Mouse (Mus musculus): Measurements from ENCODE around the gene Gfy.

The Gfy gene

GRCm38 (mm10) chr7:45179469-45179868 lies at the start of gene Gfy:
Gene Gfy, minus strand, starts transcription at chr7:45179569.
- no peak for ATAC-seq (ENCODE audit: low TSS enrichment)

DNA sequence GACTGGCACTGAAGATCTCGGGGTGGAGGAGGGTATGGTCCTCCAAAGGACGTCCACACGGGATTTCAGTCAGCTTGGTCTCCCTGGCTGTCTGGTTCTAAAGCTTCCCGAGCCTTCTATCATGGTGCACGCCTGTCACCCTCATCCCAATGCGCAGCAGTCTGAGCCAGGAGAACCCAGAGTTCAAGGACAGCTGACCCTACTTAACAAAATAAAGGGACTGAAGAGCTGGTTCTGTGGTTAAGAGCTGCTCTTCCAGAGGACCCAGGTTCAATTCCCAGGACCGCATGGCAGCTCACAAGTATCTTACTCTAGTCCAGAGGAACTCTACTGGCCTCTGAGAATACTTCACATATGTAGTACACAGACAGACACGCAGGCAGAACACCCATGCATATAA lies 49.7 kb upstream of the Gfy start:
- ATAC-seq (ENCODE audit: low TSS enrichment): no peak

DNA sequence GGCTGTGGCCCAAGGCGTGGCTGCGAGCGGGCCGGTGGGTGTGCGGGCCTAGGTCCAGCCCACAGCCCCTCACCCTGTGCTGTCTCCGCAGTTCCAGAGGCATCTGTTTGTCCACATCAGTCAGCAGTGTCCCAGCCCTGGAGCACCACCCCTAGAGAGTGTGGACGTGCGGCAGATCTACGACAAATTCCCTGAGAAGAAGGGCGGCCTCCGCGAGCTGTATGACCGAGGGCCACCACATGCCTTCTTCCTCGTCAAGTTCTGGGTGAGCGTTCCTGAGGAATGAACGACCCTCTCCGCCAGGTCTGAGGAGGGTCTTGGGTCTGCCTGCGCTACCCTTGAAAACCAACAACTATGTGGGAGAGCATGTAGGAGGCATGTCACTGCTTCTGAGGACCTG lies 49.2 kb upstream of the Gfy start:
- ATAC-seq (ENCODE audit: low TSS enrichment): no peak

- no peak for ATAC-seq (ENCODE audit: low TSS enrichment)
Measured at GRCm38 (mm10) chr7:45226421-45226820, 47.1 kb upstream of the Gfy start.

DNA sequence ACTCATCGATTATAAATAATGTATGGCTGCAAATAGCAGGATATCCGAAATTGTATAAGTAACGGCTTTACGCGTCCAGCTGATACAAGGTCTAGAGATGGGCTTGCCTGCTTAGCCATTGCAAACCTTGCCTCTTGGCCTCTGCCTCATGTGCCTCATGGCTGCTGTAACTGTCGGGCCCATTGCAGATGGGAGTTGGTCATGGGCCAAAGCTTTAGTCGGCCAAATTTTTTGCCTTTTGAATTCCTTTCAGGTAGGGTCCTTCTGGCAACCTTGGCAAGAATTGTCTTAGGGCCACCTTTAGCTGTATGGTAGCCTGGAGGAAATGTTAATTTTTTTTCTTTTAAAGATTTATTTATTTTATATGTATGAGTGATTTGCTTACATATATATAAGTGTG lies 45.5 kb upstream of the Gfy start:
- no peak for ATAC-seq (ENCODE audit: low TSS enrichment)

GRCm38 (mm10) chr7:45221680-45222079 lies 42.3 kb upstream of the Gfy start:
- no peak for ATAC-seq (ENCODE audit: low TSS enrichment)

- no peak for ATAC-seq (ENCODE audit: low TSS enrichment)
Measured at GRCm38 (mm10) chr7:45216442-45217183, 37.2 kb upstream of the Gfy start.

DNA sequence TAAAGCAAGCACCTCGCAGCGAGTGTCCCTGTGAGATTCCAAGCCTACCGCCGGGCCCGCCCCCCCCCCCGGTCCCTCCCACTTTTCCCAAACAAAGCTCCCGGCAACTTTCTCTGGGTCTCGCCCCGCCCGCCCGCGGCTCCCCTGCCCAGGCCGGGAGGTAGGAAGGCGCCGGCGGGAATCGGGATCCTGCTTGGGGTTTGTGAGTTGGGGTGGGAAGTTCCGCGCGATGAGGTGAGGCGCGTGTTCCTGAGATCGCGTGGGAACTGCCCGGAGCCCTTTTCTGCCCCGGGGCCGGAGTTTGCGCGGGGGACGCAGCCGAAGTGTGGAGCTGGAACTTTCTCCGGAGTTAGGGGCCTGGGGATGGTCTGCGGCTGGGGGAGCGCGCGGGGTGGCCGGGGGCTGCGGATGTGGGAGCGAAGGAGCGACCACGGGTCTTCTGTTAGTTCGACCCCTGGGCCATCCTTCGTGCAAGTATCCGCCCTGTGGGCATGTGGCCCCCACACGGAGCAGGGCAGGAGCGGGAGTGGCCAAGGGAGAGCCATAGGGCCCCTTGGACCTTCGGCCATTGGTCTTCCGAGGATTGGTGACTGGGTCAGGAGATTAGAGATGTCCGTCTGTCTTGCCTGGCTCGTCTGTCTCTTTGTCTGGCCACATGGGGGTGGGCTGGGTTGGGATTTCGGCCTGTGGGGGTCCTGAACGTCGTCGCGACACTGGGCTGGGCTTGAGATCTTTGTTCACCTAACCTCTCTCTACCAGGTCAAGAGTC lies 36.5 kb upstream of the Gfy start, which contains the start of gene Tead2:
Tead2 (plus strand) TSS at position 81 of the 769 bp plus-strand sequence.
- ATAC-seq (ENCODE audit: low TSS enrichment): no peak

DNA sequence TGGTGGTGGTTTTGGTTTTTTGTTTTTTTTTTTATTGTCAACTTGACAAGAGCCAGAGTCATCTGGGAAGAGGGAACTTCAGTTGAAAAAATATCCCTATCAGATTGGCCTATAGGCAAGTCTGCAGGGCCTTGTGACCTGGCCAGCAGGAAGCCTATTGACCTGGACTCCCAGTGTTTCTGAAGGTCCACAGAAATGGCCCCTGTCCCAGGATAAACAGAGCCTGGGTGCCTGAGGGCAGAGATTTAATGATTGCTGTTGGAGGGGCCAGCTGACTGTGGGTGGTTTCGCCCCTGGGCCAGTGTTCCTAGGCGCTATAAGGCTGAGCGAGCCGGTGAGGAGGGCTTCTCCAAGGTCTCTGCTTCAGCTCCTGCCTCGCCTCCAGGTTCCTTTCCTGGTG lies 34.3 kb upstream of the Gfy start:
- no peak for ATAC-seq (ENCODE audit: low TSS enrichment)

DNA sequence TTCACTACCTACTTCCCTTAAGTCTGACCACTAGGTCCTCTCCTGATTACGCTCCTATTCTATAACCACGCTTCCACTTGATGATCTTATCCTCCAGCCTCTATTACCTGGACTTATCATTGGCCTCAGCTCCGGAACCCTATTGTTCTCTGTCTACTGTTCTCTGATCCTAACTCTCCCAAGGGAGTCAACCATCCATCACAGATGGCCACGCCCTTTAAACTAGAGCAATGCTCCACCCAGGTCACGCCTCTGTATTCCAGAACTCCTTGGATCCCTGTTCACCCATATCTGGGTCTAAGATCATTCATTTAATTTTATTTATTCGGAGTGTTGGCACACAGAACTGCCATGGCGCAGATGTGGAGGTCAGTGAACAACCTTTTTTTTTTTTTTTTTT lies 33.0 kb upstream of the Gfy start:
- no peak for ATAC-seq (ENCODE audit: low TSS enrichment)

DNA sequence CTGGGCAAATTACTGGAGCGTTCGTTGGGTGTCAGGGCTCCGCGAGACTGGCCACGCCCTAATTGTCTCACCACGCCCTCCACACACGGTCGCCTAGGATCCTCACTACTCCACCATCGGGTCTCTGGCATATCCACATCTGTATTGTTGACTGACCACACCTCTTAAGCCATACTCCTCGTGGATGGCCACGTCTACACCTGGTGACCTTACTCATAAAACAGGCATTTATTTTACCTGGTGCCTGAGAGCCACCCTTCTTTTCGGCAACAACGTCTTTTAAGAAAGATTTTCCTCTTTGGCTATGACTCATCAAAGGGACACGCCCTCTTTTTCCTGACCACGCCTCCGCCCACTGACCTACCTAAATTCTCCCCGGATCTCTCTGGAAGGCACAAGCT lies 32.5 kb upstream of the Gfy start, which contains the start of gene Dkkl1:
Dkkl1 (minus strand) TSS at position 297 of the 401 bp plus-strand sequence.
- ATAC-seq (ENCODE audit: low TSS enrichment): peak; percentile 50; the same call in 1 of the 2 replicates

GRCm38 (mm10) chr7:45211070-45211469 lies 31.7 kb upstream of the Gfy start:
- ATAC-seq (ENCODE audit: low TSS enrichment): no peak

DNA sequence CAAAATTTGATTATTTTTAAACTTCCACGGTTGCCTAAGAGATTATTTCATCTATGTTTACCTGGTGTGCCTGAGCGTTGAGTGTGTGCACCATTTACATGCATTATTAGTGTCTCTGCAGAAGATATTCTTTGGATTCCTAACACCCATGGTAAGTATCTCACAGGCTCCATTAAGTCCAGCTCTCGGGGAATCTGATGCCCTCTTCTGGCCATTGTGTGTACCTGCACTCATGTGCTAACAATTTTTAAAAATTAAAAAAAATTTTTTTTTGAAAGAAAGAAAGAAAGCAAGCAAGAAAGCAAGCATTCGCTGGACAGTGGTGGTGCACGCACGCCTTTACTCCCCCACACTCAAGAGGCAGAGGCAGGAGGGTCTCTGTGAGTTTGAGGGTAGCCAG lies 28.9 kb upstream of the Gfy start:
- no peak for ATAC-seq (ENCODE audit: low TSS enrichment)

GRCm38 (mm10) chr7:45204380-45205143 lies 25.2 kb upstream of the Gfy start, which contains the start of gene Ccdc155:
Gene Ccdc155, minus strand, starts transcription at chr7:45204892.
- peak; percentile 87; the same call in 1 of the 2 replicates for ATAC-seq (ENCODE audit: low TSS enrichment)

- peak; percentile 38; the same call in 1 of the 2 replicates for ATAC-seq (ENCODE audit: low TSS enrichment)
Measured at GRCm38 (mm10) chr7:45202654-45203053, 23.3 kb upstream of the Gfy start.

DNA sequence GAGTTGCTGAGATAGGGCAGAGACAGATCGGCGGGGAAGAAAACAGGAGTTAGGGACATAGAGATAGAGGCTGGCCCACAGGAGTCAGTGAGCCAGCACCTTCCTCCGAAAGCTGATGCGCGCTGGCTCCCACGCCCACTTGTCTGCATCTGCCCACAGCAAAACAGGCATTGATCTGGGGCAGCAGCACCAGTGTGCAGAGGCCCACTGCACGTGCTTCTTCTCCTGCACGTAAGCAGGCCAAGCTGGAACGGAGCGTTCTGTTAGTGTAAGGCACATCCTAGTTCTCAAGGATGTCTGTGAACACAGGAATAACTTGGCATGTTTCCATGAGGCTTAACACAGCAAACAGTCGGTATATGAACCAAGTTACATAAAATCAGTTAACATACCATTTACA lies 19.6 kb upstream of the Gfy start:
- peak; percentile 21; the same call in 1 of the 2 replicates for ATAC-seq (ENCODE audit: low TSS enrichment)

- peak; percentile 45; the same call in 1 of the 2 replicates for ATAC-seq (ENCODE audit: low TSS enrichment)
Measured at GRCm38 (mm10) chr7:45198435-45198834, 19.1 kb upstream of the Gfy start.

- peak; percentile 13; the same call in 1 of the 2 replicates for ATAC-seq (ENCODE audit: low TSS enrichment)
Measured at GRCm38 (mm10) chr7:45196994-45197393, 17.6 kb upstream of the Gfy start.

DNA sequence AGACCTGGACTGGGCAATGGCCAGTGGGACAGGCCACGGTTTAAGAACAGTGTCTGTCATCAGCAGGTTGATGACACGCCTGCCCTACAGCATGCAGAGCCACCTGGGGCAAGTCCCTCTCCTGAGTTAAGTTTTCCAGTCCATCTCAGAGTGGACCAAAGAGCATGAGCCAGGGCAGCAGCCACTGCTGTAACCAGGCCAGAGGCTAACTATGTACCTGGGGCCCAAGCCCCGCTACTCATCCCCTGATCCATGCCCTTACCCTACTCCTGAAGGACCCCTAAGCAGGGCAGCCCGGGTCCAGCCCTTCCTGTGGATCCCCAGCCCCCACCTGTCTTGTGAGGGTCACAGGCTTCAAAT lies 16.8 kb upstream of the Gfy start:
- ATAC-seq (ENCODE audit: low TSS enrichment): no peak

DNA sequence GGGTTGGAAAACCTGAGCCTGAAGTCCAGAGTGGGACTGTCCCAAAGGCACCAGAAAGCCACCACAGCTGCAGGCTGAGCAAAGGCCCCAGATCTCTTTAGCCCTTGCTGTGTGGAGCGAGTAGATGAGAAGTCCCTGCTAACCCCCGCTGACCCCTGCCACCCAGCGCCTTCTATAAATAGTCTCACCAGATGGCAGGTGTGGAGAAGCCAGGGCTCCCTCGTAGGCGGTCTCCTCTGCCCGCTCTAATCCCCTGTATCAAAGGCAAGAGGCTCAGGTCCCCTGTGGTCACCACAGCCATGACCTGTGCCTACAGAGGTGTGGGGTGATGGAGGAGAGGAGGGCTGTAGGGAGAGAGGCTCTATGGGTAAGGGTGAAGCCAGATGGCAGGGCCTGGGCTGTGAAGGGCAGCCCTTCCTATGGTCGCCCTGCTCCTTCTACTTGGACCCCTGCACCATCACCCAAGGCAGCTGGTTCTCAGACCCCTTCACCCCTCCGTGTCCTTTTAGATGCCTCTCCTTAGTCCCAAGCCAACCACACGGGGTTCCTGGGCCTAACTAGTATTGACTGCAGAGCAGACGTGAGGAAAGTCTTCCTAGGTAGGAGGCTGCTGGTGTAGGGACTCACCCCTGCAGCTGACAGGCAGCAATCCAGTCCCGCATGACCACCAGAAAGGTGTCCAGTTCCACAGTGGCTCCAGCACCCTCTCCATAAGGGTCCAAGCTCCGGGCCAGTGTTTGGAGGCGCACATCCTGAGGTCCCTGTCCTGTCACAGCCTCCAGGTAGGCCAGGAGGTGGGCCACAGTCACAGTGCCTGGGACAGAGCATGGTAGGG lies 16.2 kb upstream of the Gfy start:
- ATAC-seq (ENCODE audit: low TSS enrichment): no peak

Data from frontal cortex, adult (tissue).